Mouse (Mus musculus) frontal cortex, adult (tissue): ENCODE measurements around the gene Rnf144b.

Experiments
- ATAC-seq: cut with Nextera tagmentation; 2 replicates; pipeline ENCODE4 v1.9.2; 2017; ENCODE audit warnings: mild to moderate bottlenecking, moderate library complexity, mixed read lengths; ENCODE audit not compliant: low TSS enrichment

The Rnf144b gene

DNA sequence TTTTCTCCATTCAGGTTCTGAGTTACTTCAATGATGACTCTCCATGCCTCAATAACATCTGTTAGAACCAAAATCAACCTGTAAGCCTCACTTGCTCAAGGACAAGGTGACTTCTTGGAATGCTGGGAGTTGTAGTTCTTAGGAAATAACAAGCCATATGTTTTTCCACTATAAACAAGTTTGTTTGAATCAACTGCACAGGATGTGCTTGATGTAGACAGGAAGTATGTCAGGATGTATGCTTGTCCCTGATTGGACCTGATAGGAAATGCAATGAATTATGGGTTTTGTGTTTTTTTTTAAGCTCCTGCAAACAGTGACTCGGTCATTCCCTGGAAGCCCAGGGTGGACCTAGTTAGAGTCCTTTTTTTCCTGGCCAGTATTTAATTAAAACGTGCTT, 139.5 kb downstream of the Rnf144b start:
- ATAC-seq = peak; percentile 62; the same call in 1 of the 2 replicates

DNA sequence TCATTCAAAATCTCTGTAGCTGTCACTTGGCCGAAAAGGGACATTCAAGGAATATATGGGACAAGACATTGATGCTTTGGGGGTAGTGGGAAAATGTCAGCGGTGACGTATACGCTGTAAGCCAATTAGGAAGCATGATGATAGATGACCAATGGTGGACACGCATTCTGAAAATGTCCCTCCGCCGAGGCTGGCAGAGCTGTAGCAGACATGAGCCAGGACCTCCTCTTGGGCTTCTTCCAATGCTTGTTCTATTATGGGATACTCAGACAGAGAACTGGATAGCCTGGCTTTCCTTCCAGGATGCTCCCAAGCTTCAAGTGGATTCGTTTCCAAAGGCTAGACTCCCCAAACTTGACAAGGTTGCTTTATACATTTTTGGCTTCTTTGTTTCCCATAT, 141.9 kb downstream of the Rnf144b start:
- peak; percentile 59 for ATAC-seq

DNA sequence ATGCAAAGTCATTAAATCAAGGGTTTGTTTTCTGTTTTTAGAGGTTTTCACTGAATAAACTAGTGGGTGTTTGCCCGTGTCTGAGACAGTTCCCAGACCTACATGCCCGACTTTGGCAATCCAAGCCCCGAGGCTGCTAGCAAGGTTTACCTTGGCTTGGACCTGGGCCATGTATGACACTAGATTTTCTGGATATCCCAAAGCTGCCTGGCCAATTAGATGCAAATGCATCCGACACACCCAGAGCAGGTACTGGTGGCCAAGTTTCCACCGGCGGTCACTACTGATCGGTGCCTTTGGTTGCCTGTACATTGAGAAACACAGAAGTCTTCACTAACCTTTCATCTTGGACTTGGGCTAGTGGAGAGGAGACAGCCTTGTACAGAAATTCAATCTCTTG, 144.0 kb downstream of the Rnf144b start:
- ATAC-seq = no peak

DNA sequence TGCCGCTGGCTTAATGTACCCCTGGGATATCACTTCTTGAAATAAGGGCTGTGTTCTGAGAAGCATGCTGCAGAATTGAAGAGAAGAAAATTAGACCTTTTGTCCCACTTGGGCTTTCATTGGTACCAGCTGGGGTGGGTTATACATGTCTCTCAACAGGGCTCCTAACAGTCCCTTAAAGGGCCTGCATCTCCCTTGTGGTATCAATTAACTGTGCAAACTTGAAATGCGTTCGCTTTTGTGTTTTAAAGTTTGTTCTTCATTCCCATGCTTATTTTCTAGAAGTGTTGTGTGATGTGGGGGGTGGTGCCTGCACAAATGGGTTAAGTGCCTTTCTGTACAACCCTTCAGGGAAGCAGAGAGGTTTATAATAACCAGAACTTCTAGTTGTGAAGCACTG, 145.8 kb downstream of the Rnf144b start:
- ATAC-seq = no peak

DNA sequence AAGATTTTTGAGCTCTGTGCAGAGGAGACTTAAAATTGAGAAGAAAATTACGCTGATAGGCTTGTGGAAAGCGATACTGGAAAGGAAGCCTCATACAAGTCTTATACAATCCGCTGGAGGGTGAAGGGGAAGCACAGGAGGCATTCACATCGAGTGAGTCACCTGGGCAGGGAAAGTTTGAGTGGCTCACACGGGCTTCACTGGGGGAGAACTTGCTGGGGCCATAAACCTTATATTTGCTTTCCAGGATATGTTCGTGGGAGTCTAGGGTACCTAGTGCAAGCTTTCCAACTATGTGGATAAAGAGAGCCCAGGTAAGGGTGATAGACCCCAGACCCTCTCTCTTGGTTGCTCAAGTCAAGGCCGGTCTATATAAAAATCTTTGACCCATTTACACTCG, 150.5 kb downstream of the Rnf144b start:
- ATAC-seq = no peak

DNA sequence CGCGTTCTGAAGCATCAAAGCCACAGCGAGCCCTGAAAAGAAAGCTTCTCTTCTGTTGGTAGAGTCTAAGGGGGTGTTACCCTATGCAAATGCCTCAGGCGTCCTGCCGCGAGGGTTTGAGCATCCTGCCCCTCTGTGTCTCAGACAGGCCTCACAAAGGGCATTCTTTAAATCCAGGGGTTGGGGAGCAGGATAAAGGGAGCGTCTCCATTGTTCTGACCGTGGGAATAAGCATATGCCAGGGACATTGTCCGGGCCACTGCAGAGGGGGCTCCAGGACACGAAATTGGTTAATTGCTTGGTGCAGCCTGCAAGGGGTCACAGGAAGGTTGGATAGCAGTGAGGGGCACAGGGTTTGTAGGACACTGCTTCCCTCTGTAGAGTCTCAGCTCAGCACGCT, 151.0 kb downstream of the Rnf144b start:
- no peak for ATAC-seq

DNA sequence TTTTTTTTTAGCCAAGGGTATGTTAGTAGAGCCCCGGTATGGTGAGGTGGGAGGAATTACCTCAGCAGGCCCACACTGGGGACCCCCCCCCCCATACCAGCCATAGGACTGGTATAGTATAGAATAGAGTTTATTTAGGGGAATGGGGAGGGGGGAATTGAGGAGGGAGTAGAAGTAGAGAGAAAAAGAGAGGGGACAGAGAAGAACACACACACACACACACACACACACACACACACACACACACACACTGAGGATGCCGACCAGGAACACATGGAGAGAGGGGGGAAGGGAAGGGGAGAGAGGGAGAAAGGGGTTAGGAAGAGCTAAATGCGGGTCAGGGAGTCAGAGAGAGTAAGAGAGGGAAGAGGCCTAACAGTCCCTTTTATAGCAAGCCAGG, 151.7 kb downstream of the Rnf144b start:
- no peak for ATAC-seq

DNA sequence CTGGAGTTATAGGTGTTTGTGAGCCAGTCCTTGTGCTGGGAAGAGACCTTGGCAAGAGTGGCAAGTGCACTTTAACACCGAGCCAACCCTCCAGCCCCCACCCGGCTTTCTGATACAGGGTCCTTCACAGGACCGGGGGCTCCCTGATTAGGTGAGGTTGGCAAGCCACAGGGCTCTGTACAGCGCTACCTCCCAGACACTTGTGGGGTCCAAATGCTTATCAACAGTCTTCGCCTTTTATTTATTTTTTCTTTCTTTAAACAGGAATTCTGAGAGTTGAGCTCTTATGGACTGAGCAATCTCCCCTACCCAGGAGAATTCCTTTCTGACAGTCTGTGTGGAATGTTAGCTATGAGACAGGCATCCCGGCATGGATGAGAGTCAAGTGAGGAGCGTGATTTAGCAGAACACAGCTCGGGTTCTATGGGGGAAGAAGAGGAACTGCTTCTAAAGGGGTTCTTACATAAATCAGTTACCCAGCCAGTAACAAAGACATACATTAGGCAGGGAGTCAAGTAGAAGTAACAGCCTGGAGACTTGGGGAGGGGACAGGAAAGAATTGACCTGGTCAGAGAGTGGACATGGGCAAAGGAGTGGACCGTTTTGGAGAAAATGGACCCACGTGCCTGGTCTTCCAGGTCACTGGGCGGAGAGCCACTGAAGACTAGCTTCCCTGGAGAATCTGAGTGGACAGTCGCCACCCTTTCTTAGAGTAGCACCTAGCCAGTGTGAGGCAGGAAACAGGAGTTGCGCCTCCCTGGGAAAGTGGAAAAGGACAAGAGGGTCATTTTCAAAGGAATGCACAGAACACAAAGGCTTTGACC, 154.8 kb downstream of the Rnf144b start:
- no peak for ATAC-seq

DNA sequence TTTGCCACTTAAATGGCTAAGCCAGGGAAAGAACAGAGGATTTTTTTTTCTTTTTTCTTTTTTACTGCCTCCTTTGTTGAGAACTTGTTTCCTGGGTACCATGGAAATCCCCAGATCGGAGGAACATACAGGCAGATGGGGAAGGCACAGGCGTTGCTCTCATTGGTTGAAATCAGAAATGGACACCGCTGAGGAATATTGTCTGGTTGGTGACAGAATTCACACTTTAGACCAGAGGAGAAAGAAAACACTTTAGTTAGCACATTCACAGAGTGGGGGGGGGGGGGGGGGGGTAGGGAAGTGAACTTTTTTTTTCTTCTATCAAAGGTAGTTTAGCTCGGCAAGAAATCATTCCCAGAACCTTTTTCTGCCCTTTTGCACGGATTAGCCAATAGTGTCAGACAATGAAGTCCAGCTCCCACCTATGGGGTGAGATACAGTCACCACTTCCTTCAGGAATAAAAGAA, 155.4 kb downstream of the Rnf144b start:
- ATAC-seq = no peak

DNA sequence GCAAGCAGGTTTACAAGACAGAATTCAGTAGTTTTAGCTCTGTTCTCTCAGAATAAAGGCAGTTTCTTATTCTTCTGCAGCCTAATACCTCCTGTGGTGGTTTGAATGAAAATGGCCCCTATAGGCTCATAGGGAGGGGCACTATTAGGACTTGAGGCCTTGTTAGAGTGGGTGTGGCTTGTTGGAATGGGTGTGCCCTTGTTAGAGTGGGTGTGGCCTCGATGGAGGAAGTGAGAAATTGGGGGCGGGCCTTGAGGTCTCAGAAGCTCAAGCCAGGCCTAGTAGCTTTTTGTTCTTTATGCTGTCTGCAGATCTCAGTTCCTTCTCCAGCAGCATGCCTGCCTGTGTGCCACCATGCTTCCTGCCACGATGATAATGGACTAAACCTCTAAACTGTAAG, 159.8 kb downstream of the Rnf144b start:
- no peak for ATAC-seq

DNA sequence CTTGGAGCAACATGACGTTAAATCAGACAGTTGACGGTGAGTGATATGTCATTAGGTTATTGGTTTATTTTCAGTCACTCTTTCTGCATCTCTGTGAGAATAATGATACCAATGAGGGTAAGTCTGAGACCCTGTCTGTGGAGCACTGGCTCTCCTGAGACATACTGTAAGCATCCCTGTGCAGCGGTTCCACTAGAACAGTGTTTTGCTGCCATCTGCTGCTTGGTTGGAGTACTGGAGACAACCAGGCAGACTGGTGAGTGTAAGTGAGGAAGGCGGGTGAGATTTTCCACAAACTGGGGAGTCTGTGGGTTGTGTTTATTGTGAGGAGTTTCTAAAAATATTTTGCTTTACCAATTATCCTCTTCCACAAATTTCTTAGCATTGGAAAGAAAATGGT, 166.0 kb downstream of the Rnf144b start:
- ATAC-seq = peak; percentile 95

DNA sequence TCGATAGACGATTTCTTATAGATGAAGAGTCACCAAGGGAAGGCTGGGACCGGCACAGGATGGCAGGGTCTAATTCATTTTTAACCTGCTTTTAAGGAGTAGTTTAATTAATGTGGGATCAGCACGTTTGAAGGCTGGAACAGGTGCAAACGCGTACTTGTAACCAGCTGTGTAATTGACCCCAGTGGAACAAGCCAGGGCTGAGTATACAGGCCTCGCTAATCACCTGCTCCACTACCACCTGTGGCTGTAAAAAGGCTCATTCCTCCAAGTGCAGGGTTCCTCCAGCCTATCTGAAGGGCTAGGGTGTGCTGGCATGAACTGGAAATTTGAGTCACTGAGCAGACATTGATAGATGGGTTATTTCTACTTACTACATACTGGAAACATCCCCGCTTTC, 174.0 kb downstream of the Rnf144b start:
- no peak for ATAC-seq
